Mouse (Mus musculus) kidney, embryonic 15.5 days (tissue): Measurements from ENCODE around the gene Dennd1b. TPM values are rescaled to one million over a fixed set of nuclear protein-coding genes. Genes with fewer than 3 reads are reported as not detected.

Source experiments
- ATAC-seq: fragments of 200-750 bp; cut with Nextera tagmentation; replicated peaks from 2 replicates; pipeline ENCODE4 v1.8.0; 2017; ENCODE audit warnings: moderate TSS enrichment; ENCODE audit not compliant: low FRiP score
- H3K27ac ChIP-seq: fragments of 300-500 bp; sonication (generic); 2 replicates; pipeline ENCODE4 v1.5.1; 2015; ENCODE audit warnings: mild to moderate bottlenecking, inconsistent platforms
- H3K27me3 ChIP-seq: fragments of 300-500 bp; sonication (generic); 2 replicates; pipeline ENCODE4 v1.6.1; 2015; ENCODE audit warnings: inconsistent platforms
- H3K36me3 ChIP-seq: fragments of 300-500 bp; sonication (generic); 2 replicates; pipeline ENCODE4 v1.6.1; 2015; ENCODE audit warnings: inconsistent platforms
- H3K4me1 ChIP-seq: fragments of 300-500 bp; sonication (generic); 2 replicates; pipeline ENCODE4 v1.6.1; 2015; ENCODE audit warnings: inconsistent platforms
- H3K4me2 ChIP-seq: fragments of 300-500 bp; sonication (generic); 2 replicates; pipeline ENCODE4 v1.6.1; 2015; ENCODE audit warnings: moderate library complexity, mild to moderate bottlenecking, inconsistent platforms
- H3K4me3 ChIP-seq: fragments of 300-500 bp; sonication (generic); replicated peaks from 2 replicates; pipeline ENCODE4 v1.5.1; 2015; ENCODE audit warnings: mild to moderate bottlenecking, inconsistent platforms
- H3K9ac ChIP-seq: fragments of 300-500 bp; sonication (generic); 2 replicates; pipeline ENCODE4 v1.6.1; 2015; ENCODE audit warnings: mild to moderate bottlenecking, inconsistent platforms
- H3K9me3 ChIP-seq: fragments of 300-500 bp; sonication (generic); replicated peaks from 2 replicates; pipeline ENCODE4 v1.6.1; 2016; ENCODE audit warnings: inconsistent platforms
- WGBS: fragments of 180-500 bp; shearing (Covaris S2); methylation state at CpG from one replicate; pipeline ENCODE4 v1.1.7; 2015; ENCODE audit warnings: mixed read lengths; 5-methylcytosine and 5-hydroxymethylcytosine counted together
- polyA plus RNA-seq: library from polyadenylated mRNA; unstranded; fragments of >200 nt; fragmentation: Nextera tagmentation; extraction: Ambion mirVana; gene quantifications from 2 replicates; pipeline ENCODE4 v1.2.1, GENCODE M21; 2015

Dennd1b gene
- polyA plus RNA-seq, 1 experiment from 2014 or later, result 8.2 TPM

DNA sequence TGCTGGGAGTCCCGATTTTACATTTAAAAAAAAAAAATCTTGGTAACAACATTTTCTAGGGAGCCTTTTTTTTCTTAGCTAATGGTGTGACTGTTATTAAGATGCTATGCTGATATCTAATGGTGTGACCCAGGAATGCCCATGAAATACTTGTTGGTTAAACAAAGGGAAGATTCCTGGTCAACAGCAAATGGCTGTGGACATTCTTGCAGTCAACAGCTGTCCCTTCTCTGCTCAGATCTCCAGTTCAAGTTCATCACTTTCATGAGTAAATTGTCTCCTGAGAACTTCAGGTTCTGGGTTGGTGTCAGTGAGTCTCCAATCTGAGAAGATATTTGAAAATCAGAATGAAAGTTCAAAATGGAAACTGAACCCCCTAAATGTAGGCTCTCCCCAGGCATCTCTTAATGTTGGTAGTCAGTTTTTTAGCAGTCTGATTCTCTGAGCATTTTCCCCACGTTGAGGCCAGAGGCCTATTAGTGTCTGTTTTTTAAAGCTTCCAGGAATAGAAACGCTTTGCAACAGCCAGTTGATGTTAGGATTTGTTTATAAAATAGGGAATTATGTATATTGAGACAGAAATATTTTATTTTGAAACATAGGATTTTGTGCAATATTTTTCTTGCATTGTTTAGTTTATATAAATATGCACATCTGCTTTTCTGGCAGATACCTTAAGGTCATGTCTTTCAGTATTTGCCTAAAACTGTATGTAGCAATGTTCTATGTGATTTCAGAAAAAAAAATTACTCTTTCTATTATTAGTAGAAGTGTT, 211.0 kb downstream of the Dennd1b start:
- WGBS, result 81% methylated on average over 3 of the region's 3 CpGs
- Histone ChIP-seq H3K27me3 (no peaks in the 10 kb centered on the region), H3K36me3 (peaks cover 14% of the 10 kb centered on the region), H3K9ac (no peak overlapping the region), H3K9me3 (no peaks in the 10 kb centered on the region), H3K4me1 (no peaks in the 10 kb centered on the region), H3K27ac (no peak overlapping the region), H3K4me3 (no peak overlapping the region), H3K4me2 (no peak overlapping the region)
- no peak for ATAC-seq

GRCm38 (mm10) chr1:139179707-139180106, 216.5 kb downstream of the Dennd1b start:
- ATAC-seq, result no peak
- WGBS, result 82% methylated on average over 1 of the region's 1 CpGs
- H3K9ac ChIP-seq, result no peak overlapping the region

DNA sequence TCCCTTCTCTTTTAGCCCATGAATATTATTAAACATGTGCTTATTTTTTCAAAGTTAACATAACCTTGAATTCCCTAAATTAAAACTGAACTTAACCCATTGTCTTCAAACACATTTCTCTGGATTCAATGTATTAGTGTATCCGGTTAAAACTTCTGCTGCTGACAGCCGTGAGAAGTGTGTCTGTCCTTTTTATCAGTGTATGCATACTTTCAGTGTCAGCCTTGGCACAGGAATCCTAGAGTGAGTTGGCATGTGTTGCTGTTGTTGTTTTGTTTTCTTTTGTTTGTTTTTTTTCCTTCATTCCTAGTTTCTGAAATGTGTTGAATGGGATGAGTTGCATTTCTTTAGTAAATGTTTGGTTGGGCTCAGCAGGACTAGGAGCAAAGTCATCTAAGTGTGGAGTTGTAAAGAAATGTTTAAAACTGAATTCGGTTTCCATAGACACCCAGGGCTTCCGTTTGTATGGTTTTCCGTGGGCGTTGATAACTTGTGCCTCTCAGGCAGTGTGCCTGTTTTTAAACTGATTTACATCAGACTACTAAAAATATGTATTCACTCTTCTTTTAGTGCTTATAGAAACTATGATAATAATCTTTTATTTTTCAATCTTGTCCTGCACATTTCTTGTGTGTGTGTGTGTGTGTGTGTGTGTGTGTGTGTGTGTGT, 217.4 kb downstream of the Dennd1b start:
- no peak for ATAC-seq
- WGBS, result 72% methylated on average over 6 of the region's 6 CpGs
- Histone ChIP-seq H3K27me3 (no peaks in the 10 kb centered on the region), H3K9me3 (no peaks in the 10 kb centered on the region), H3K36me3 (no peaks in the 10 kb centered on the region), H3K9ac (no peak overlapping the region), H3K4me2 (no peak overlapping the region), H3K4me3 (no peak overlapping the region), H3K27ac (no peak overlapping the region), H3K4me1 (no peaks in the 10 kb centered on the region)

More at GRCm38 (mm10) chr1:139179707-139180106, 216.5 kb downstream of the Dennd1b start:
- no peaks in the 10 kb centered on the region for H3K27me3 ChIP-seq
- no peaks in the 10 kb centered on the region for H3K36me3 ChIP-seq
- no peak overlapping the region for H3K4me2 ChIP-seq
- H3K27ac ChIP-seq, result no peak overlapping the region
- no peaks in the 10 kb centered on the region for H3K9me3 ChIP-seq
- no peaks in the 10 kb centered on the region for H3K4me1 ChIP-seq
- no peak overlapping the region for H3K4me3 ChIP-seq

GRCm38 (mm10) chr1:139192635-139193034, 229.4 kb downstream of the Dennd1b start:
- H3K4me2 ChIP-seq, result no peak overlapping the region
- no peaks in the 10 kb centered on the region for H3K9me3 ChIP-seq
- H3K9ac ChIP-seq, result no peak overlapping the region
- no peaks in the 10 kb centered on the region for H3K27me3 ChIP-seq
- H3K36me3 ChIP-seq, result no peaks in the 10 kb centered on the region
- no peak for ATAC-seq
- no peak overlapping the region for H3K27ac ChIP-seq
- no peak overlapping the region for H3K4me3 ChIP-seq
- H3K4me1 ChIP-seq, result no peaks in the 10 kb centered on the region
- WGBS, result 82% methylated on average over 3 of the region's 3 CpGs

DNA sequence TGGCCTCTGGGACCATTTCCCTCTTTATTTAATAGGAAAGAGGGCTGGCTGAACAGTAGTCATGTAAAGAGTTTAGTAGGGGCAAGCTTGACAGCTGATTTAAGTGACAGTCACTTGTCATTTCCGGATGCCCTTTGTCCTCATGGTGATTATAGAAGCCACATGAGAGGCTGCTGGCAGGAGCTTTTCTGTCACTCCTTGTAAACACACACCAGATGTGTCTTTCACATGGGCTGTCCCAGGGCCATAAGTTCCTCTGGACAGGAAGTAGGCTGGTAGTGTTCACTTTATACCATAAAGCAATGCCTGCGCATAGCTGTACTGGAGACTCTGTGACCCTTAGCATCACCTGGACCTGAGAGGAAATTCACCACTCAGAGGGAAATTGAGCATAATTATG, 230.8 kb downstream of the Dennd1b start:
- ATAC-seq, result no peak
- WGBS, result 58% methylated on average over 2 of the region's 2 CpGs
- Histone ChIP-seq H3K9me3 (no peaks in the 10 kb centered on the region), H3K9ac (no peak overlapping the region), H3K4me3 (no peak overlapping the region), H3K4me1 (no peaks in the 10 kb centered on the region), H3K4me2 (no peak overlapping the region), H3K27me3 (no peaks in the 10 kb centered on the region), H3K27ac (no peak overlapping the region), H3K36me3 (no peaks in the 10 kb centered on the region)

GRCm38 (mm10) chr1:139194428-139195028, 231.3 kb downstream of the Dennd1b start:
- Histone ChIP-seq H3K9me3 (no peaks in the 10 kb centered on the region), H3K4me1 (no peaks in the 10 kb centered on the region), H3K27ac (no peak overlapping the region), H3K9ac (no peak overlapping the region), H3K27me3 (no peaks in the 10 kb centered on the region), H3K4me3 (no peak overlapping the region), H3K4me2 (no peak overlapping the region), H3K36me3 (no peaks in the 10 kb centered on the region)
- ATAC-seq, result no peak
- 44% methylated on average over 5 of the region's 5 CpGs for WGBS

DNA sequence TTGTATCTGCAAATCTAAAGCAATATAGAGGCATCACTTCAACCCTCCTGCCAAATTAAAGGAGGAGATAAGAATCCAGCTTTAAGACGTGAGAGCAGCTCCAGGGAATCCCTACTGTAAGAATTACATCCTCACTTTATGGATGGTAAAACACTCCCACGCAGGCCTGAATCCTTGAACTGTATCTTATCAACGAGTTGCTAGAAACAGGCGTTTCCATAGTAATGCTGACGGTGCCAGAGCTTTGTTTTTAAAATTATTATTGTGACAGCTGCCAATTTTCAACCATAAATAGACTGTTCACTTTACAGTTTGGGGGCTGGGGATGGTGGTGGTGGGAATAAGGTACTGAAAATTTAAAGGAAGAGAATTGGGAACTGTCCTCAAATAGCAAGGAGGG, 239.8 kb downstream of the Dennd1b start:
- no peaks in the 10 kb centered on the region for H3K36me3 ChIP-seq
- no peaks in the 10 kb centered on the region for H3K4me1 ChIP-seq
- H3K27me3 ChIP-seq, result no peaks in the 10 kb centered on the region
- no peak overlapping the region for H3K4me2 ChIP-seq
- no peaks in the 10 kb centered on the region for H3K9me3 ChIP-seq
- 31% methylated on average over 5 of the region's 5 CpGs for whole genome bisulfite sequencing
- no peak overlapping the region for H3K27ac ChIP-seq
- no peak overlapping the region for H3K4me3 ChIP-seq
- H3K9ac ChIP-seq, result no peak overlapping the region
- ATAC-seq, result no peak

DNA sequence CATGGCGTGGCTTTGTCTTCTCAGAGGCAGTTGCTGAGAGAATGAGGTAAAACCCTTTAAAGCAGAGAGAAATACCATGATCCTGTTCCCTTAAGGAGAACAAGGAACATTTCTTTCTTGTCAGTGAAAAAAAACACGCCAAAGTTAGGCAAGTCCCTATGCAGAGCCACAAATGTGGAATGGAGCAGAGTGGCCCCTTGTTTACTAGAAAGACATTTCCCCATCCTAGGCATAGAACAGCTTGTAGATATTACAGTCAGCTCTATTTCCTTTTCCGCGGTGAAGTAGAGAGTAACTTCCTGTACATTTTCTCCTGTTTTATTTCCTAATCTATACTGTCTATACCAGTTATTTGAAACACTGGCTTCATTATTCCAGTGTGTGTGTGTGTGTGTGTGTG, 243.0 kb downstream of the Dennd1b start:
- 77% methylated on average over 4 of the region's 4 CpGs for WGBS
- Histone ChIP-seq H3K4me3 (no peak overlapping the region), H3K4me2 (no peak overlapping the region), H3K9ac (no peak overlapping the region), H3K36me3 (no peaks in the 10 kb centered on the region), H3K9me3 (no peaks in the 10 kb centered on the region), H3K27ac (no peak overlapping the region), H3K27me3 (no peaks in the 10 kb centered on the region), H3K4me1 (peaks cover 6% of the 10 kb centered on the region; the same call in 1 of the 2 replicates)
- no peak for ATAC-seq

DNA sequence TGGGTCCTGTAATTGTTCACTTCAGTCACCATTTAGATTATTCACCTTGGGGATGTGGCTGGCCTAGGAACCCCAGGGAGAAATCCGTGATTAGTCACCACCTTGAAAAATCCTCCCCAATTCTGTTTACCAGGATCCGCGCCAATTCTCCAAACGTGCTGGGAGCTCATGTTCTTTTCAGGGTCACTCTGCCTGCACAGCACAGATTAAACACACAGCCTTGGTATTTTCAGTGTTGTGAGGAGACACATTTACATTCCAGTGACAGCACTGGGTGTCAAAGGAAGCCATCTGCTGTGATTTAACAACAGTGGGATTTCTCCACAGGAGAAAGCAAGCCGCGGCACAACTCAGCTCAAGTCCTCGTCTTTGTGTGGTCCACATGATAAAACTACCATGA, 246.6 kb downstream of the Dennd1b start:
- no peak for ATAC-seq
- Histone ChIP-seq H3K4me1 (peaks cover 6% of the 10 kb centered on the region; the same call in 1 of the 2 replicates), H3K9me3 (no peaks in the 10 kb centered on the region), H3K4me3 (no peak overlapping the region), H3K4me2 (no peak overlapping the region), H3K27ac (no peak overlapping the region), H3K9ac (no peak overlapping the region), H3K27me3 (no peaks in the 10 kb centered on the region), H3K36me3 (no peaks in the 10 kb centered on the region)
- WGBS, result 17% methylated on average over 7 of the region's 7 CpGs

DNA sequence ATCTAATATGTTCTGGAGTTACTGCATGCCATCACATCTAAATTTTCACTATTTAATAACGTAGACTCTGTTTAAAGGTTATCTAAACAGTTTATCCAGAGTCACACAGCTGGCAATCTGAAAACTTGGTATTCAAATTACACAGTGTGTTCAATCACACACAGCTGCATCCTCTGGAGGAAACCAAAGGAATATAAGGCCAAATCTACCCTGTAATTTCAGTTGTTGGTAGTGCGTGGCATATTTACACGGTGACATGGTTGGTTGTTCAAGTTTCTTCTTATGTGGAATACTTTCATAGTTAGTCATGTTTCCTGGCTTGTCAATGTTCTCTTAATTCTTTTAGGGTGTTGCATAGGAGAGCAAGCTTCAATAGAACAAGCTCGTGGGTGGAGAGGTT, 247.3 kb downstream of the Dennd1b start:
- Histone ChIP-seq H3K4me3 (no peak overlapping the region), H3K9me3 (no peaks in the 10 kb centered on the region), H3K36me3 (no peaks in the 10 kb centered on the region), H3K27me3 (no peaks in the 10 kb centered on the region), H3K27ac (no peak overlapping the region), H3K9ac (no peak overlapping the region), H3K4me2 (no peak overlapping the region), H3K4me1 (peaks cover 9% of the 10 kb centered on the region; the same call in 1 of the 2 replicates)
- ATAC-seq, result no peak
- WGBS, result 54% methylated on average over 4 of the region's 4 CpGs

DNA sequence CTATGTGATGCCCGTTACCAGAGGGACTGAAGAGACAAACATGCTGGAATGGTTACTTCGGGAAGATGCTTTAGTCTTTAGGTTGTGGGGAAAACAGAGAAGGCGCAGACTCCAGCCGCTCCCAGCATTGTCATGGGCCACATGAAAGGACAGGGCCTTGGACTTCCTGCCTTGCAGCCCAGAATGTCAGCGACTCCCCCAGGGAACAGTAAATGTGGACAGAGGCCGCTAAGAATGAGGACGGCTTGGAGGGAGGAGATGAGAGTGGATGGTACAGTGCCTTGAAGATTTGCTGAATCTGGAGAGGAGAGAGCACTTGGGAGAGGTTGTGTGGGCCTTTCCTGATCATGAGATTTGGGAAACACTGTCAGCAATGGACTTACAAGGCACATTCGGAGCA, 252.1 kb downstream of the Dennd1b start:
- WGBS, result 45% methylated on average over 8 of the region's 8 CpGs

GRCm38 (mm10) chr1:139223804-139224203, 260.6 kb downstream of the Dennd1b start:
- Histone ChIP-seq H3K27me3 (no peaks in the 10 kb centered on the region), H3K4me3 (no peak overlapping the region), H3K4me2 (no peak overlapping the region), H3K4me1 (no peaks in the 10 kb centered on the region), H3K9me3 (no peaks in the 10 kb centered on the region), H3K36me3 (no peaks in the 10 kb centered on the region), H3K27ac (no peak overlapping the region), H3K9ac (no peak overlapping the region)
- ATAC-seq, result no peak
- 35% methylated on average over 4 of the region's 4 CpGs for WGBS

More for the DNA sequence above, 252.1 kb downstream of the Dennd1b start:
- H3K9ac ChIP-seq, result no peak overlapping the region
- peak overlapping the region; percentile 57 for H3K27ac ChIP-seq
- no peaks in the 10 kb centered on the region for H3K36me3 ChIP-seq
- 0 out of 2 replicates have a peak overlapping the region, but pooled peaks have one; percentile 9 for H3K4me2 ChIP-seq
- H3K9me3 ChIP-seq, result no peaks in the 10 kb centered on the region
- H3K4me3 ChIP-seq, result no peak overlapping the region
- H3K27me3 ChIP-seq, result no peaks in the 10 kb centered on the region
- H3K4me1 ChIP-seq, result 0 out of 2 replicates have a peak, but pooled peaks cover 4% of the 10 kb centered on the region
- ATAC-seq, result peak; percentile 33; the same call in 1 of the 2 replicates
